In the genomic region with DNA sequence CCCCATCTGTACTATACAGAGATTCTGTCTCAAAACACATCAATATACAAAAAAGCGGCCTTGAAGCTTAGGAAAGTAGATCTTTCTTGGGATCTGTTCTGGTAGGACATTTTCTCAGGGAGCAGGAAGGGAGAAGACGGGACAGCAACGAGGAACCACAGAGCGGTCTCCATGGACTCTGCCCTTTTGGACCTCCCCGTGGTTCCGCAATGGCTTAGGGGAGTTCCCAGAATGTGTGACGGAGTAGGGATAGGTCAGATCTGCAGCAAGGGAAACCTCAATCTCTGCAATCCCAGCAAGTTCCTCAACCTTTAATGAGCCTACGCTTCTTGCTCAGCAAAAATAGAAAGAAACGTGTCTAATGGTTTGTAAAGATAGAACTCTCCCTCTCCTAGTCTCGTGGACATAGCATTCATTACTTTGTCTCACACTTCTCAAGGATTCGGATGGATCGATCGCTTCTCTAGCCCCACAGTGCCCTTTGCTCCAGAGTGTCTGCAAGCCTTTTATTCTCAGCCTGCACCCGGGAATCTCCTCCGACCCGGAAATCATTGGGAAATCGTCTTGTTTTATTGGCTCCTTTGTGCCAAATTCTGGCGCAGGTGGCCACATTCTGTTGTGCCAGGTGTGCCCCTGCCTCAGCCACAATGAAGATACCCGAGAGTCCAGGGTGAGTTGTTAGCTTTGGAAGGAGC, we compare ENCODE assay signal across 8 mouse cellular contexts. TPM values are rescaled to one million over a fixed set of nuclear protein-coding genes. Genes with fewer than 3 reads are reported as not detected.
DNase-seq lines count a peak whose midpoint lies in the region; ATAC-seq and TF ChIP-seq lines count a peak whose summit lies in the region.

No protein-coding gene starts in this region.

- peaks cover 2 to 3% of the 10 kb centered on the region in 2 experiments; a peak in 3 of 4 replicates for H3K4me1 ChIP-seq in ES-E14 (ENCODE audit: control insufficient read depth in 2 of 2, insufficient read depth in 2 of 2, low read length in 2 of 2, poor library complexity in 1 of 2)
- peaks cover 22% of the 10 kb centered on the region for H3K4me1 ChIP-seq in hindbrain, embryonic 13.5 days (replicated peaks)
- peaks cover 12% of the 10 kb centered on the region for H3K4me1 ChIP-seq in limb, embryonic 15.5 days
- H3K4me1 ChIP-seq in midbrain, embryonic 13.5 days (replicated peaks) = peaks cover 17% of the 10 kb centered on the region

- no peaks in the 10 kb centered on the region for H3K9me3 ChIP-seq in ES-E14 (ENCODE audit: control insufficient read depth, insufficient read depth, low read depth, low read length)
- no peaks in the 10 kb centered on the region for H3K9me3 ChIP-seq in hindbrain, embryonic 13.5 days
- no peaks in the 10 kb centered on the region for H3K9me3 ChIP-seq in limb, embryonic 15.5 days
- no peaks in the 10 kb centered on the region for H3K9me3 ChIP-seq in midbrain, embryonic 13.5 days

- WGBS in hindbrain, embryonic 13.5 days = 7% methylated on average over 19 of the region's 19 CpGs
- 14% methylated on average over 19 of the region's 19 CpGs for WGBS in limb, embryonic 15.5 days
- WGBS in midbrain, embryonic 13.5 days = 12% methylated on average over 19 of the region's 19 CpGs

- DNase-seq in ES-E14 (ENCODE audit: low read depth, low spot score) = no peak
- DNase-seq in brain, adult 2 months (ENCODE audit: low read depth, low spot score) = peak; percentile 69
- peak; percentile 21 to 33 for DNase-seq in gastrocnemius, adult 8-10 months (ENCODE audit: low spot score in 2 of 2)
- peak; percentile 46 for DNase-seq in urinary bladder, postnatal 14 days (ENCODE audit: low spot score)
- DNase-seq in thymus, postnatal 14 days = no peak

- in situ Hi-C loops in ES-E14 (cut with MboI; ENCODE audit: low sequenced_read_pairs in 2 of 2, unreplicated experiment in 2 of 2) = no loop called here

- ATAC-seq in hindbrain, embryonic 13.5 days (ENCODE audit: low FRiP score) = peak; percentile 43; the same call in 1 of the 2 replicates
- no peak for ATAC-seq in limb, embryonic 15.5 days (ENCODE audit: insufficient number of reproducible peaks, low FRiP score, low TSS enrichment, low read depth)
- ATAC-seq in midbrain, embryonic 13.5 days = 0 out of 2 replicates have a peak, but pooled peaks have one; percentile 16

- H3K27ac ChIP-seq in ES-E14 (ENCODE audit: insufficient read depth, low read depth, low read length, poor library complexity, severe bottlenecking) = no peak overlapping the region
- H3K27ac ChIP-seq in hindbrain, embryonic 13.5 days = peak overlapping the region; percentile 50
- H3K27ac ChIP-seq in limb, embryonic 15.5 days = peak overlapping the region; percentile 57; the same call in 1 of the 2 replicates
- 0 out of 2 replicates have a peak overlapping the region, but pooled peaks have one; percentile 41 for H3K27ac ChIP-seq in midbrain, embryonic 13.5 days

- H3K4me2 ChIP-seq in hindbrain, embryonic 13.5 days = peak overlapping the region; percentile 65
- peak overlapping the region; percentile 75 for H3K4me2 ChIP-seq in limb, embryonic 15.5 days
- H3K4me2 ChIP-seq in midbrain, embryonic 13.5 days (replicated peaks) = peak overlapping the region; percentile 69

- peaks cover 3% of the 10 kb centered on the region; the same call in 1 of the 2 replicates for H3K27me3 ChIP-seq in hindbrain, embryonic 13.5 days
- no peaks in the 10 kb centered on the region for H3K27me3 ChIP-seq in limb, embryonic 15.5 days
- H3K27me3 ChIP-seq in midbrain, embryonic 13.5 days = no peaks in the 10 kb centered on the region

- H3K9ac ChIP-seq in ES-E14 (ENCODE audit: insufficient read depth, low read depth, low read length, poor library complexity, severe bottlenecking) = no peak overlapping the region
- H3K9ac ChIP-seq in hindbrain, embryonic 13.5 days = peak overlapping the region; percentile 74
- H3K9ac ChIP-seq in limb, embryonic 15.5 days = peak overlapping the region; percentile 35
- peak overlapping the region; percentile 74 for H3K9ac ChIP-seq in midbrain, embryonic 13.5 days (replicated peaks)

- H3K4me3 ChIP-seq in ES-E14 (ENCODE audit: insufficient read depth in 1 of 2, low read depth in 1 of 2, low read length in 2 of 2, poor library complexity in 1 of 2, severe bottlenecking in 1 of 2) = peak overlapping the region; percentile 54 to 72; a peak in 3 of 4 replicates
- peak overlapping the region; percentile 50 for H3K4me3 ChIP-seq in hindbrain, embryonic 13.5 days
- H3K4me3 ChIP-seq in limb, embryonic 15.5 days = peak overlapping the region; percentile 51
- peak overlapping the region; percentile 50 for H3K4me3 ChIP-seq in midbrain, embryonic 13.5 days (replicated peaks)

- H3K36me3 ChIP-seq in ES-E14 (ENCODE audit: control insufficient read depth, insufficient read depth, low read length, poor library complexity, severe bottlenecking) = no peaks in the 10 kb centered on the region
- H3K36me3 ChIP-seq in hindbrain, embryonic 13.5 days = no peaks in the 10 kb centered on the region
- no peaks in the 10 kb centered on the region for H3K36me3 ChIP-seq in limb, embryonic 15.5 days
- no peaks in the 10 kb centered on the region for H3K36me3 ChIP-seq in midbrain, embryonic 13.5 days

TF ChIP-seq in ES-E14, 5 proteins besides CTCF, POLR2A, EP300 and RAD21:
- TF ChIP-seq ZNF384 (IDR thresholded peaks at IDR 0.05; ENCODE audit: low read depth, low read length) = no peak
- no peak for TF ChIP-seq HCFC1 (IDR thresholded peaks at IDR 0.05; ENCODE audit: borderline replicate concordance, insufficient read depth, low read length)
- no peak for TF ChIP-seq MAFK (IDR thresholded peaks at IDR 0.05; ENCODE audit: insufficient read depth, low read depth, low read length)
- TF ChIP-seq CHD2 (IDR thresholded peaks at IDR 0.05; ENCODE audit: low read depth, low read length) = no peak
- no peak for TF ChIP-seq ZC3H11A (IDR thresholded peaks at IDR 0.05; ENCODE audit: borderline replicate concordance, low read depth, low read length)

RNA-seq across cellular contexts. Expression of a gene that starts 0.5 kb away (rescaled TPM):
- 2.3 and 3.9 TPM in 2 replicates for total RNA-seq in ES-E14 (2012; rRNA removed)
- total RNA-seq in gastrocnemius, adult 8-10 months (2022) = 1 to 10 TPM; 2.0 to 3.4 (median 2.7) TPM
- polyA plus RNA-seq in hindbrain, embryonic 13.5 days (2015; fragmentation: Nextera tagmentation; extraction: Ambion mirVana) = 19.0 and 20.3 TPM in 2 replicates
- 26.3 and 28.3 TPM in 2 replicates for polyA plus RNA-seq in limb, embryonic 15.5 days (2015; fragmentation: Nextera tagmentation; extraction: Ambion mirVana)
- 18.4 and 18.7 TPM in 2 replicates for polyA plus RNA-seq in midbrain, embryonic 13.5 days (2015; fragmentation: Nextera tagmentation; extraction: Ambion mirVana)

RNA-seq across cellular contexts. Expression of a gene that starts 15.2 kb away (rescaled TPM):
- total RNA-seq in ES-E14 (2012; rRNA removed) = 9.4 and 11.0 TPM in 2 replicates
- 10 to 100 TPM; 18.5 to 21.0 (median 20.0) TPM for total RNA-seq in gastrocnemius, adult 8-10 months (2022)
- 51.0 and 51.2 TPM in 2 replicates for polyA plus RNA-seq in hindbrain, embryonic 13.5 days (2015; fragmentation: Nextera tagmentation; extraction: Ambion mirVana)
- 25.6 and 25.7 TPM in 2 replicates for polyA plus RNA-seq in limb, embryonic 15.5 days (2015; fragmentation: Nextera tagmentation; extraction: Ambion mirVana)
- polyA plus RNA-seq in midbrain, embryonic 13.5 days (2015; fragmentation: Nextera tagmentation; extraction: Ambion mirVana) = 51.8 and 53.4 TPM in 2 replicates

Comparison
In these comparisons a context has a peak if more than half of its experiments do, and no peak if none do; other contexts are left out.
1. DNase-seq: peak in brain, adult 2 months (single experiment), gastrocnemius, adult 8-10 months (2 of 2) and urinary bladder, postnatal 14 days (single experiment); none in ES-E14 (single experiment) and thymus, postnatal 14 days (single experiment).
2. Peak in every context shown above with its lines, with median percentiles within 50 percentile points of each other: H3K4me3 ChIP-seq and H3K4me2 ChIP-seq.